Comparison of ENCODE assay signal across 8 mouse cellular contexts in the genomic region with DNA sequence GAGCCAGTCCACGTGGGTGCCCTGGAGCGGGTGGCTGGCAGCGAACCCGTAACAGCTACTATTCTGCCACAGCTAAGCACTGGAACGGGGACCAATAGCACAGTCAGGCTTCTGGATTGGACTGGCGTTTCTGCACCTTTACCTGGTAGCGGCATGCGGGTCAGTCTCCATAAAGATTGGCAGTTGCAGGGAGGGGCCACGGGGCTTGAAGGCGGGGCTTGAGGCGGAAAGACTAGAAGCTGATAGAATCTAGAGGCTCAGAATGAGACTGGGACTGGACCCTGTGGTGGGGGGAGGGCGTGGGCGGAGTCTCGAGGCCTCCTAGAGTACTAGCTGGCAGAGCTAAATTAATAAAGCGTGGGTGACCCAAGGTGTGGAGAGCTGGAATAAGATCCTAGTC. TPM values are rescaled to one million over a fixed set of nuclear protein-coding genes. Genes with fewer than 3 reads are reported as not detected.
DNase-seq lines count a peak whose midpoint lies in the region; ATAC-seq and TF ChIP-seq lines count a peak whose summit lies in the region.

No protein-coding gene starts in this region.

- no peaks in the 10 kb centered on the region for H3K9me3 ChIP-seq in ES-E14 (ENCODE audit: control insufficient read depth, insufficient read depth, low read depth, low read length)
- 0 out of 2 replicates have a peak, but pooled peaks cover 4% of the 10 kb centered on the region for H3K9me3 ChIP-seq in hindbrain, embryonic 10.5 days
- H3K9me3 ChIP-seq in midbrain, embryonic 11.5 days (ENCODE audit: control insufficient read depth, low read length): no peaks in the 10 kb centered on the region

- H3K4me1 ChIP-seq in ES-E14 (ENCODE audit: control insufficient read depth in 2 of 2, insufficient read depth in 2 of 2, low read length in 2 of 2, poor library complexity in 1 of 2): peaks cover 0 to 8% of the 10 kb centered on the region in 2 experiments; a peak in 1 of 4 replicates
- H3K4me1 ChIP-seq in hindbrain, embryonic 10.5 days (replicated peaks): peaks cover 21% of the 10 kb centered on the region
- peaks cover 8% of the 10 kb centered on the region for H3K4me1 ChIP-seq in midbrain, embryonic 11.5 days (ENCODE audit: control insufficient read depth, insufficient read depth, low read length)

- no peaks in the 10 kb centered on the region for H3K36me3 ChIP-seq in ES-E14 (ENCODE audit: control insufficient read depth, insufficient read depth, low read length, poor library complexity, severe bottlenecking)
- no peaks in the 10 kb centered on the region for H3K36me3 ChIP-seq in hindbrain, embryonic 10.5 days
- no peaks in the 10 kb centered on the region for H3K36me3 ChIP-seq in midbrain, embryonic 11.5 days (ENCODE audit: control insufficient read depth, insufficient read depth, low read length)

- no peak for ATAC-seq in midbrain, embryonic 11.5 days (ENCODE audit: low FRiP score)

- intact Hi-C loops in left cerebral cortex, postnatal 25 days (cut with DNase I): no loop called here

- peak; percentile 22 for DNase-seq in adrenal gland, postnatal 25 days
- no peak for DNase-seq in adrenal gland, adult (ENCODE audit: inconsistent age in 2 of 2, low spot score in 1 of 2)
- DNase-seq in ES-E14 (ENCODE audit: low read depth, low spot score): no peak
- DNase-seq in hindbrain, embryonic 10.5 days (ENCODE audit: low spot score): no peak
- DNase-seq in left cerebral cortex, postnatal 25 days (ENCODE audit: low spot score in 2 of 2): peak; percentile 28 to 46
- no peak for DNase-seq in midbrain, embryonic 11.5 days (ENCODE audit: low spot score, missing footprints)
- no peak for DNase-seq in thymus, postnatal 25 days
- no peak for DNase-seq in spleen, postnatal 10 days (ENCODE audit: low spot score in 2 of 2)

- H3K27me3 ChIP-seq in hindbrain, embryonic 10.5 days (ENCODE audit: insufficient read depth, poor library complexity, severe bottlenecking): peaks cover 30% of the 10 kb centered on the region
- peaks cover 8% of the 10 kb centered on the region; the same call in 1 of the 2 replicates for H3K27me3 ChIP-seq in midbrain, embryonic 11.5 days (ENCODE audit: control insufficient read depth, insufficient read depth, low read length)

- peak overlapping the region; percentile 8 for H3K4me2 ChIP-seq in midbrain, embryonic 11.5 days

- 37% methylated on average over 15 of the region's 15 CpGs for WGBS in hindbrain, embryonic 10.5 days
- 44% methylated on average over 15 of the region's 15 CpGs for WGBS in midbrain, embryonic 11.5 days

- no peak overlapping the region for H3K27ac ChIP-seq in ES-E14 (ENCODE audit: insufficient read depth, low read depth, low read length, poor library complexity, severe bottlenecking)
- H3K27ac ChIP-seq in hindbrain, embryonic 10.5 days: no peak overlapping the region
- no peak overlapping the region for H3K27ac ChIP-seq in midbrain, embryonic 11.5 days (ENCODE audit: low read depth, low read length)

- H3K4me3 ChIP-seq in ES-E14 (ENCODE audit: insufficient read depth in 1 of 2, low read depth in 1 of 2, low read length in 2 of 2, poor library complexity in 1 of 2, severe bottlenecking in 1 of 2): peak overlapping the region; percentile 55 to 65
- H3K4me3 ChIP-seq in hindbrain, embryonic 10.5 days: peak overlapping the region; percentile 41
- 0 out of 2 replicates have a peak overlapping the region, but pooled peaks have one; percentile 9 for H3K4me3 ChIP-seq in midbrain, embryonic 11.5 days (ENCODE audit: low read depth, low read length)

- in situ Hi-C loops in ES-E14 (cut with MboI; ENCODE audit: low sequenced_read_pairs in 2 of 2, unreplicated experiment in 2 of 2): no loop called here

- H3K9ac ChIP-seq in ES-E14 (ENCODE audit: insufficient read depth, low read depth, low read length, poor library complexity, severe bottlenecking): peak overlapping the region; percentile 62; the same call in 1 of the 2 replicates
- H3K9ac ChIP-seq in midbrain, embryonic 11.5 days (ENCODE audit: low read length): no peak overlapping the region

TF ChIP-seq in ES-E14, 5 proteins besides CTCF, POLR2A, EP300 and RAD21:
- TF ChIP-seq ZNF384 (IDR thresholded peaks at IDR 0.05; ENCODE audit: low read depth, low read length) (no peak), MAFK (IDR thresholded peaks at IDR 0.05; ENCODE audit: insufficient read depth, low read depth, low read length) (no peak), CHD2 (IDR thresholded peaks at IDR 0.05; ENCODE audit: low read depth, low read length) (no peak), ZC3H11A (IDR thresholded peaks at IDR 0.05; ENCODE audit: borderline replicate concordance, low read depth, low read length) (no peak), HCFC1 (IDR thresholded peaks at IDR 0.05; ENCODE audit: borderline replicate concordance, insufficient read depth, low read length) (no peak)
TF ChIP-seq in ES-E14: peak in this region for 0.

RNA-seq across cellular contexts. Expression of gene L3mbtl1, which starts 4.5 kb away (rescaled TPM):
- total RNA-seq in adrenal gland, postnatal 25 days (2021): 0.24 TPM in 1 of 2 replicates, not detected in the other
- 1.1 and 2.4 TPM in 2 replicates for total RNA-seq in ES-E14 (2012; rRNA removed)
- 0.16 and 0.30 TPM in 2 replicates for polyA plus RNA-seq in hindbrain, embryonic 10.5 days (2016; fragmentation: Nextera tagmentation; extraction: Ambion mirVana)
- total RNA-seq in left cerebral cortex, postnatal 25 days (2021): 10 to 100 TPM; 19.1 to 23.6 TPM
- 0.21 TPM in 1 of 2 replicates, not detected in the other for polyA plus RNA-seq in midbrain, embryonic 11.5 days (2014; fragmentation: Nextera tagmentation; extraction: Ambion mirVana)

RNA-seq across cellular contexts. Expression of gene Srsf6, which starts 16.4 kb away (rescaled TPM):
- 232 and 238 TPM in 2 replicates for total RNA-seq in adrenal gland, postnatal 25 days (2021)
- 183 and 207 TPM in 2 replicates for total RNA-seq in ES-E14 (2012; rRNA removed)
- polyA plus RNA-seq in hindbrain, embryonic 10.5 days (2016; fragmentation: Nextera tagmentation; extraction: Ambion mirVana): 257 and 263 TPM in 2 replicates
- 100 to 1,000 TPM in 1 of 2 experiments, 10 to 100 TPM in 1; 99.0 to 105 TPM for total RNA-seq in left cerebral cortex, postnatal 25 days (2021)
- 282 and 289 TPM in 2 replicates for polyA plus RNA-seq in midbrain, embryonic 11.5 days (2014; fragmentation: Nextera tagmentation; extraction: Ambion mirVana)

RNA-seq across cellular contexts. Expression of gene Sgk2, which starts 39.4 kb away (rescaled TPM):
- 1.6 and 1.8 TPM in 2 replicates for total RNA-seq in adrenal gland, postnatal 25 days (2021)
- total RNA-seq in ES-E14 (2012; rRNA removed): 1.8 and 3.0 TPM in 2 replicates
- polyA plus RNA-seq in hindbrain, embryonic 10.5 days (2016; fragmentation: Nextera tagmentation; extraction: Ambion mirVana): not detected in 2 replicates
- 1 to 10 TPM in 1 of 2 experiments, under 1 TPM in 1; 0.76 to 1.1 TPM for total RNA-seq in left cerebral cortex, postnatal 25 days (2021)
- 0.11 TPM in 1 of 2 replicates, not detected in the other for polyA plus RNA-seq in midbrain, embryonic 11.5 days (2014; fragmentation: Nextera tagmentation; extraction: Ambion mirVana)

Comparison
In these comparisons a context has a peak if more than half of its experiments do, and no peak if none do; other contexts are left out.
1. DNase-seq: peak in adrenal gland, postnatal 25 days (single experiment) and left cerebral cortex, postnatal 25 days (2 of 2); none in adrenal gland, adult (0 of 2), ES-E14 (single experiment), hindbrain, embryonic 10.5 days (single experiment), midbrain, embryonic 11.5 days (single experiment), thymus, postnatal 25 days (single experiment) and spleen, postnatal 10 days (0 of 2).
2. H3K4me3 ChIP-seq: peak in every context shown above with its lines; median percentile 60 in ES-E14; 41 in hindbrain, embryonic 10.5 days; 9 in midbrain, embryonic 11.5 days.